In the genomic region with DNA sequence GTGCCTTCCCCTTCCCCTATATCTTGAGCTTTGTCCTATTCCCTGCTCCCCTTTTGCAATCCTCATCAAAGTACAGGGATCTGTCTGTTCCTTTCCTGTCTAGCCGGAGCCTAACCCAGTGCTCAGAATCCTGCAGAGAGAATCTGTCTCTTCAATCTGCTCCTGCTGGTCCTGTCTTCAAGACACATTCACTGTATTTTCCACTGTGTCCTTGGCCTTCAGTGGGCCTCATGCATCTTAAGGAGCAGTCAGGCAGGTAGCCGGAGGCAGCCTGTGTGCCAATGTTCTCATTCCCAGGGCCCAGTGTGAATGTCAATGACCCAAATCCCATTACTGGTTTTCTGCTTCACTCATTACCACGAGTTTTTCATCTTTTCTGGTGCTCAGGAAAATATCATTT, we compare ENCODE assay signal across 16 mouse cellular contexts.
DNase-seq lines count a peak whose midpoint lies in the region; ATAC-seq and TF ChIP-seq lines count a peak whose summit lies in the region.
"Had no signal": no experiment of that assay in that cellular context is flagged by ENCODE, and none has a peak within 500 bp of the region (broad histone marks: within the 10 kb centered on the region; RNA-seq: fewer than 3 reads in every experiment).

No protein-coding gene starts in this region.

- no peak for TF ChIP-seq CTCF in stomach, postnatal 0 days (IDR thresholded peaks at IDR 0.05; ENCODE audit: low read depth)

- H3K27ac ChIP-seq in kidney, embryonic 16.5 days (ENCODE audit: low read length), result no peak overlapping the region
- no peak overlapping the region for H3K27ac ChIP-seq in stomach, postnatal 0 days (replicated peaks)
- H3K27ac ChIP-seq: embryonic facial prominence, embryonic 13.5 days; forebrain, embryonic 10.5 days; limb, embryonic 10.5 days; liver, embryonic 12.5 days had no signal

- H3K36me3 ChIP-seq in kidney, embryonic 16.5 days (ENCODE audit: insufficient read depth, low read length), result no peaks in the 10 kb centered on the region
- H3K36me3 ChIP-seq in stomach, postnatal 0 days (ENCODE audit: control insufficient read depth, insufficient read depth, low read length), result no peaks in the 10 kb centered on the region
- H3K36me3 ChIP-seq: embryonic facial prominence, embryonic 13.5 days; forebrain, embryonic 10.5 days; heart, embryonic 12.5 days; limb, embryonic 10.5 days; liver, embryonic 12.5 days had no signal

- H3K9ac ChIP-seq in kidney, embryonic 16.5 days (replicated peaks; ENCODE audit: low read length), result no peak overlapping the region
- H3K9ac ChIP-seq in stomach, postnatal 0 days (ENCODE audit: low read length), result no peak overlapping the region
- H3K9ac ChIP-seq: embryonic facial prominence, embryonic 13.5 days; heart, embryonic 12.5 days; liver, embryonic 12.5 days had no signal

- no peak overlapping the region for H3K4me2 ChIP-seq in kidney, embryonic 16.5 days (replicated peaks; ENCODE audit: low read depth, low read length)
- no peak overlapping the region for H3K4me2 ChIP-seq in stomach, postnatal 0 days (replicated peaks; ENCODE audit: low read depth)
- H3K4me2 ChIP-seq: embryonic facial prominence, embryonic 13.5 days; heart, embryonic 12.5 days; liver, embryonic 12.5 days had no signal

- no peaks in the 10 kb centered on the region for H3K4me1 ChIP-seq in kidney, embryonic 16.5 days (ENCODE audit: insufficient read depth, low read length)
- no peaks in the 10 kb centered on the region for H3K4me1 ChIP-seq in stomach, postnatal 0 days (replicated peaks; ENCODE audit: control insufficient read depth, insufficient read depth)
- H3K4me1 ChIP-seq: embryonic facial prominence, embryonic 13.5 days; forebrain, embryonic 10.5 days; heart, embryonic 12.5 days; limb, embryonic 10.5 days; liver, embryonic 12.5 days had no signal

- no peak overlapping the region for H3K4me3 ChIP-seq in kidney, embryonic 16.5 days (ENCODE audit: low read length)
- no peak overlapping the region for H3K4me3 ChIP-seq in stomach, postnatal 0 days (ENCODE audit: low read depth, low read length)
- H3K4me3 ChIP-seq: embryonic facial prominence, embryonic 13.5 days; forebrain, embryonic 10.5 days; heart, embryonic 12.5 days; limb, embryonic 10.5 days; liver, embryonic 12.5 days had no signal

- H3K27me3 ChIP-seq in kidney, embryonic 16.5 days (ENCODE audit: insufficient read depth, low read length), result no peaks in the 10 kb centered on the region
- H3K27me3 ChIP-seq in stomach, postnatal 0 days (ENCODE audit: control insufficient read depth, insufficient read depth, low read length), result no peaks in the 10 kb centered on the region
- H3K27me3 ChIP-seq: embryonic facial prominence, embryonic 13.5 days; heart, embryonic 12.5 days; liver, embryonic 12.5 days; Patski had no signal

- 51% methylated on average over 3 of the region's 3 CpGs for WGBS in kidney, embryonic 16.5 days
- WGBS in stomach, postnatal 0 days, result 61% methylated on average over 3 of the region's 3 CpGs

- no peak for ATAC-seq in kidney, embryonic 16.5 days (ENCODE audit: low FRiP score, low TSS enrichment)
- no peak for ATAC-seq in stomach, postnatal 0 days (ENCODE audit: low FRiP score, low TSS enrichment)
- ATAC-seq in monocyte, adult 5-6 weeks (replicated peaks; ENCODE audit: insufficient number of reproducible peaks, low FRiP score, low TSS enrichment, poor library complexity, severe bottlenecking), result no peak
- ATAC-seq: inflammation-experienced regulatory T-cells, adult 6 months; liver, embryonic 12.5 days; Patski had no signal

- H3K9me3 ChIP-seq in kidney, embryonic 16.5 days (ENCODE audit: low read length), result no peaks in the 10 kb centered on the region
- H3K9me3 ChIP-seq in stomach, postnatal 0 days (ENCODE audit: control insufficient read depth, low read length), result no peaks in the 10 kb centered on the region
- H3K9me3 ChIP-seq: embryonic facial prominence, embryonic 13.5 days; forebrain, embryonic 10.5 days; heart, embryonic 12.5 days; limb, embryonic 10.5 days; liver, embryonic 12.5 days had no signal

- peak; percentile 2 to 9 for DNase-seq in kidney, adult 8-10 months
- peak; percentile 67 for DNase-seq in brain, adult 2 months (ENCODE audit: low read depth, low spot score)
- peak; percentile 17 to 34 for DNase-seq in cerebellum, adult 18-20 months
- DNase-seq in kidney, adult 9 months, result peak; percentile 7
- no peak for DNase-seq in stomach, postnatal 0 days (ENCODE audit: low spot score)
- DNase-seq: B cell, adult 2 months; thymus, postnatal 25 days had no signal

- no peak for TF ChIP-seq EP300 in stomach, postnatal 0 days (optimal IDR thresholded peaks at IDR 0.05)
